In genomic region chr11:43577713-43578478, GRCm38 (mm10) we compare ENCODE assay signal across 24 mouse cellular contexts. TPM values are rescaled to one million over a fixed set of nuclear protein-coding genes. Genes with fewer than 3 reads are reported as not detected.
DNase-seq lines count a peak whose midpoint lies in the region; ATAC-seq and TF ChIP-seq lines count a peak whose summit lies in the region.
"Had no signal": no experiment of that assay in that cellular context is flagged by ENCODE, and none has a peak within 500 bp of the region (broad histone marks: within the 10 kb centered on the region; RNA-seq: fewer than 3 reads in every experiment).

No protein-coding gene starts in this region.

- no peak for TF ChIP-seq CTCF in liver, postnatal 0 days (IDR thresholded peaks at IDR 0.05; ENCODE audit: low read depth)

- H3K27me3 ChIP-seq in heart, embryonic 15.5 days = no peaks in the 10 kb centered on the region
- H3K27me3 ChIP-seq in liver, embryonic 11.5 days (replicated peaks; ENCODE audit: control insufficient read depth, insufficient read depth, low read length) = no peaks in the 10 kb centered on the region
- H3K27me3 ChIP-seq in liver, postnatal 0 days (ENCODE audit: insufficient read depth, low read length) = no peaks in the 10 kb centered on the region
- no peaks in the 10 kb centered on the region for H3K27me3 ChIP-seq in embryonic facial prominence, embryonic 11.5 days (ENCODE audit: control insufficient read depth, insufficient read depth, low read length)
- H3K27me3 ChIP-seq: limb, embryonic 13.5 days; megakaryocyte, embryonic 14.5 days; stomach, embryonic 15.5 days had no signal

- no peak overlapping the region for H3K4me2 ChIP-seq in heart, embryonic 15.5 days
- H3K4me2 ChIP-seq in liver, embryonic 11.5 days = no peak overlapping the region
- H3K4me2 ChIP-seq in liver, postnatal 0 days (ENCODE audit: low read depth, low read length) = no peak overlapping the region
- no peak overlapping the region for H3K4me2 ChIP-seq in embryonic facial prominence, embryonic 11.5 days (ENCODE audit: low read depth, low read length)
- H3K4me2 ChIP-seq: limb, embryonic 13.5 days; stomach, embryonic 15.5 days had no signal

- no peak overlapping the region for H3K9ac ChIP-seq in heart, embryonic 15.5 days
- H3K9ac ChIP-seq in liver, embryonic 11.5 days (ENCODE audit: low read depth, low read length) = no peak overlapping the region
- no peak overlapping the region for H3K9ac ChIP-seq in liver, postnatal 0 days (replicated peaks)
- H3K9ac ChIP-seq in embryonic facial prominence, embryonic 11.5 days (replicated peaks; ENCODE audit: low read length) = no peak overlapping the region
- H3K9ac ChIP-seq: limb, embryonic 13.5 days; stomach, embryonic 15.5 days had no signal

- 67% methylated on average over 11 of the region's 11 CpGs for WGBS in heart, embryonic 15.5 days
- WGBS in liver, embryonic 11.5 days = 67% methylated on average over 11 of the region's 11 CpGs
- WGBS in liver, postnatal 0 days (ENCODE audit: insufficient replicate concordance) = 79% methylated on average over 11 of the region's 11 CpGs
- 49% methylated on average over 11 of the region's 11 CpGs for WGBS in embryonic facial prominence, embryonic 11.5 days

- H3K4me1 ChIP-seq in heart, embryonic 15.5 days (replicated peaks) = peaks cover 16% of the 10 kb centered on the region
- peaks cover 14% of the 10 kb centered on the region for H3K4me1 ChIP-seq in liver, embryonic 11.5 days (replicated peaks; ENCODE audit: control insufficient read depth, insufficient read depth, low read length)
- H3K4me1 ChIP-seq in liver, postnatal 0 days (ENCODE audit: insufficient read depth) = no peaks in the 10 kb centered on the region
- no peaks in the 10 kb centered on the region for H3K4me1 ChIP-seq in embryonic facial prominence, embryonic 11.5 days (ENCODE audit: control insufficient read depth, insufficient read depth, low read length)

- TF ChIP-seq EP300 in liver, postnatal 0 days (IDR thresholded peaks at IDR 0.05; ENCODE audit: low read depth) = no peak

- no peak for DNase-seq in heart, postnatal 36 days
- no peak for DNase-seq in liver, embryonic 11.5 days (ENCODE audit: low spot score)
- DNase-seq in liver, postnatal 0 days = no peak
- DNase-seq in ES-CJ7 (ENCODE audit: low read depth, low spot score) = peak; percentile 53
- no peak for DNase-seq in embryonic facial prominence, embryonic 11.5 days (ENCODE audit: low spot score)
- no peak for DNase-seq in Muller cell, postnatal 12 days (ENCODE audit: inconsistent ontology term)
- DNase-seq in layer of hippocampus, postnatal 10 days (ENCODE audit: low spot score in 2 of 2) = no peak
- DNase-seq: adrenal gland, postnatal 36 days; cerebellum, postnatal 10 days; heart, adult 18-20 months; heart, postnatal 10 days; kidney, adult 11 months; lung, adult 2 months; right cerebral cortex, adult 18-20 months; thymus, postnatal 25 days had no signal

- H3K4me3 ChIP-seq in heart, embryonic 15.5 days = no peak overlapping the region
- H3K4me3 ChIP-seq in liver, embryonic 11.5 days (ENCODE audit: low read depth, low read length) = no peak overlapping the region
- no peak overlapping the region for H3K4me3 ChIP-seq in liver, postnatal 0 days (ENCODE audit: low read depth, low read length)
- no peak overlapping the region for H3K4me3 ChIP-seq in embryonic facial prominence, embryonic 11.5 days (ENCODE audit: low read depth, low read length)
- H3K4me3 ChIP-seq: limb, embryonic 13.5 days; megakaryocyte, embryonic 14.5 days; myocyte; stomach, embryonic 15.5 days had no signal

- ATAC-seq in heart, embryonic 15.5 days (replicated peaks; ENCODE audit: insufficient number of reproducible peaks, insufficient read depth, low FRiP score, low read depth) = peak; percentile 62; the same call in 1 of the 2 replicates
- ATAC-seq in liver, embryonic 11.5 days (replicated peaks; ENCODE audit: low FRiP score) = 0 out of 2 replicates have a peak, but pooled peaks have one; percentile 27
- no peak for ATAC-seq in liver, postnatal 0 days
- peak; percentile 25; the same call in 1 of the 2 replicates for ATAC-seq in embryonic facial prominence, embryonic 11.5 days (replicated peaks; ENCODE audit: insufficient number of reproducible peaks, low FRiP score, low TSS enrichment, low read depth)

- peaks cover 19% of the 10 kb centered on the region; the same call in 1 of the 2 replicates for H3K36me3 ChIP-seq in heart, embryonic 15.5 days
- peaks cover 2% of the 10 kb centered on the region; the same call in 1 of the 2 replicates for H3K36me3 ChIP-seq in liver, embryonic 11.5 days (ENCODE audit: control insufficient read depth, insufficient read depth, low read length)
- H3K36me3 ChIP-seq in liver, postnatal 0 days (replicated peaks; ENCODE audit: insufficient read depth, low read length) = no peaks in the 10 kb centered on the region
- H3K36me3 ChIP-seq in embryonic facial prominence, embryonic 11.5 days (replicated peaks; ENCODE audit: control insufficient read depth, insufficient read depth, low read depth, low read length) = no peaks in the 10 kb centered on the region; the same call in none of the 2 replicates
- H3K36me3 ChIP-seq: G1E; stomach, embryonic 15.5 days had no signal

- no peak overlapping the region for H3K27ac ChIP-seq in heart, embryonic 15.5 days
- H3K27ac ChIP-seq in liver, embryonic 11.5 days (ENCODE audit: low read depth, low read length) = no peak overlapping the region
- no peak overlapping the region for H3K27ac ChIP-seq in liver, postnatal 0 days (ENCODE audit: low read depth)
- H3K27ac ChIP-seq in embryonic facial prominence, embryonic 11.5 days (replicated peaks; ENCODE audit: low read depth, low read length) = no peak overlapping the region
- H3K27ac ChIP-seq: limb, embryonic 13.5 days; stomach, embryonic 15.5 days had no signal

- no peaks in the 10 kb centered on the region for H3K9me3 ChIP-seq in heart, embryonic 15.5 days (replicated peaks)
- H3K9me3 ChIP-seq in liver, embryonic 11.5 days (ENCODE audit: control insufficient read depth, low read length) = no peaks in the 10 kb centered on the region
- no peaks in the 10 kb centered on the region for H3K9me3 ChIP-seq in liver, postnatal 0 days (ENCODE audit: low read length)
- H3K9me3 ChIP-seq in embryonic facial prominence, embryonic 11.5 days (replicated peaks; ENCODE audit: control insufficient read depth, low read length) = no peaks in the 10 kb centered on the region
- H3K9me3 ChIP-seq: G1E; limb, embryonic 13.5 days; megakaryocyte, embryonic 14.5 days; stomach, embryonic 15.5 days had no signal

- intact Hi-C loops in heart, postnatal 36 days (cut with DNase I) = no loop called here

RNA-seq across cellular contexts. Expression of gene 4933415A04Rik, which starts 8.9 kb away (rescaled TPM):
- 4.6 and 5.4 TPM in 2 replicates for polyA plus RNA-seq in heart, embryonic 15.5 days (2015; fragmentation: Nextera tagmentation; extraction: Ambion mirVana)
- total RNA-seq in heart, postnatal 36 days (2021) = under 1 TPM; 0.39 to 0.60 TPM
- polyA plus RNA-seq in liver, embryonic 11.5 days (2014; fragmentation: Nextera tagmentation; extraction: Ambion mirVana) = 2.1 and 2.7 TPM in 2 replicates
- polyA plus RNA-seq in liver, postnatal 0 days (2015; fragmentation: Nextera tagmentation; extraction: Ambion mirVana) = 0.51 and 0.72 TPM in 2 replicates
- polyA plus RNA-seq in embryonic facial prominence, embryonic 11.5 days (2014; fragmentation: Nextera tagmentation; extraction: Ambion mirVana) = 6.5 and 7.9 TPM in 2 replicates
- 1 to 10 TPM; 1.9 to 2.6 TPM for total RNA-seq in layer of hippocampus, postnatal 10 days (2021)
- total RNA-seq: G1E had no signal
- polyA plus RNA-seq: G1E, myocyte had no signal

RNA-seq across cellular contexts. Expression of gene Fabp6, which starts 23.4 kb away (rescaled TPM):
- not detected in 2 replicates for polyA plus RNA-seq in heart, embryonic 15.5 days (2015; fragmentation: Nextera tagmentation; extraction: Ambion mirVana)
- total RNA-seq in heart, postnatal 36 days (2021) = not detected
- not detected in 2 replicates for polyA plus RNA-seq in liver, embryonic 11.5 days (2014; fragmentation: Nextera tagmentation; extraction: Ambion mirVana)
- not detected in 2 replicates for polyA plus RNA-seq in liver, postnatal 0 days (2015; fragmentation: Nextera tagmentation; extraction: Ambion mirVana)
- polyA plus RNA-seq in embryonic facial prominence, embryonic 11.5 days (2014; fragmentation: Nextera tagmentation; extraction: Ambion mirVana) = not detected in 2 replicates
- total RNA-seq in layer of hippocampus, postnatal 10 days (2021) = not detected
- total RNA-seq: adrenal gland, postnatal 36 days; G1E; gastrocnemius, adult 8-10 months; heart, adult 18-20 months; heart, postnatal 10 days; left cerebral cortex, adult 18-20 months had no signal
- polyA plus RNA-seq: C2C12; G1E; limb, embryonic 13.5 days; myocyte had no signal

RNA-seq across cellular contexts. Expression of gene Ccnjl, which starts 49.3 kb away (rescaled TPM):
- 20.2 and 21.0 TPM in 2 replicates for polyA plus RNA-seq in heart, embryonic 15.5 days (2015; fragmentation: Nextera tagmentation; extraction: Ambion mirVana)
- 1 to 10 TPM; 1.6 to 2.5 TPM for total RNA-seq in heart, postnatal 36 days (2021)
- 11.8 and 12.7 TPM in 2 replicates for polyA plus RNA-seq in liver, embryonic 11.5 days (2014; fragmentation: Nextera tagmentation; extraction: Ambion mirVana)
- polyA plus RNA-seq in liver, postnatal 0 days (2015; fragmentation: Nextera tagmentation; extraction: Ambion mirVana) = 1.5 and 2.1 TPM in 2 replicates
- 28.0 and 30.0 TPM in 2 replicates for polyA plus RNA-seq in embryonic facial prominence, embryonic 11.5 days (2014; fragmentation: Nextera tagmentation; extraction: Ambion mirVana)
- 10 to 100 TPM in 1 of 2 experiments, 1 to 10 TPM in 1; 8.8 to 10.1 TPM for total RNA-seq in layer of hippocampus, postnatal 10 days (2021)
- polyA plus RNA-seq: G1E had no signal
